Mouse (Mus musculus) lung, adult 2 months (tissue): ENCODE measurements around the gene Rpl23a. TPM values are rescaled to one million over a fixed set of nuclear protein-coding genes. Genes with fewer than 3 reads are reported as not detected.

Experiments
- DNase-seq: peaks from one replicate; pipeline ENCODE4 v3.0.0; 2022
- H3K4me1 ChIP-seq: fragments of 200-500 bp; 2 replicates; pipeline ENCODE4 v1.6.1; 2011; ENCODE audit warnings: low read length; ENCODE audit not compliant: control insufficient read depth, insufficient read depth
- H3K4me3 ChIP-seq: fragments of 200-500 bp; replicated peaks from 2 replicates; pipeline ENCODE3; 2011; ENCODE audit warnings: low read depth, mild to moderate bottlenecking, control low read depth, low read length; ENCODE audit errors: extremely low read depth
- CTCF ChIP-seq: fragments of 200-500 bp; IDR thresholded peaks from 2 replicates; pipeline ENCODE4 v1.5.1; 2011; ENCODE audit warnings: mild to moderate bottlenecking, low read length, control low read depth; ENCODE audit not compliant: insufficient read depth
- POLR2A ChIP-seq: fragments of 200-500 bp; IDR thresholded peaks from 2 replicates; pipeline ENCODE4 v1.6.1; 2011; ENCODE audit warnings: low read depth, mild to moderate bottlenecking, control low read depth, low read length, borderline replicate concordance; ENCODE audit errors: extremely low read depth
- WGBS: fragments of 180-500 bp; shearing (Covaris S2); methylation state at CpG from one replicate; pipeline ENCODE4 v1.1.7; 2018; 5-methylcytosine and 5-hydroxymethylcytosine counted together
- polyA plus RNA-seq: library from polyadenylated mRNA; depleted of rRNA; stranded (reverse); fragments of >200 nt; gene quantifications from 2 replicates; pipeline ENCODE4 v1.2.3, GENCODE M21; 2012

The Rpl23a gene
- polyA plus RNA-seq, 1 experiment: 212 TPM

DNA sequence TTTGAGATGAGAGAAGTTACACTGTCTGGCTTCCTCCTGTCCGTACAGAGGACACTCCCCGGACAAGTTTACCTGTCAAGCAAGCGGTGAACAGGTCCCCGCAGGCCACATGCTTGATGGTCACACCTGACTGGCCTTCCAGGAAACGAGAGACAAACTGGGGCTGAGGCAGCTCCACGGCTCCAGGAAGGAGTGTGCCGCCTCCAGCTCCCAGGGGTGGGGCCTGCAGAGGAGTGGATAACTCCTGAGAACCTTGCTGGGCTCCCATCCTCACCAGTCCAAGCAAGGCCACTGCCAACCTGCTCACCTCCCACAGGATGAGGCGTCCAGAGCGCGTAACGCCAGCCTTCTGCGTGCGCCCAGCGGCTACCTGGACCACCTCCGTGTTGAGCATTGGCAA, 13.1 kb downstream of the Rpl23a start:
- no peaks in the 10 kb centered on the region for H3K4me1 ChIP-seq
- no peak overlapping the region for H3K4me3 ChIP-seq
- WGBS: 87% methylated on average over 15 of the region's 15 CpGs
- TF ChIP-seq CTCF (no peak), POLR2A (no peak)
- DNase-seq: no peak

DNA sequence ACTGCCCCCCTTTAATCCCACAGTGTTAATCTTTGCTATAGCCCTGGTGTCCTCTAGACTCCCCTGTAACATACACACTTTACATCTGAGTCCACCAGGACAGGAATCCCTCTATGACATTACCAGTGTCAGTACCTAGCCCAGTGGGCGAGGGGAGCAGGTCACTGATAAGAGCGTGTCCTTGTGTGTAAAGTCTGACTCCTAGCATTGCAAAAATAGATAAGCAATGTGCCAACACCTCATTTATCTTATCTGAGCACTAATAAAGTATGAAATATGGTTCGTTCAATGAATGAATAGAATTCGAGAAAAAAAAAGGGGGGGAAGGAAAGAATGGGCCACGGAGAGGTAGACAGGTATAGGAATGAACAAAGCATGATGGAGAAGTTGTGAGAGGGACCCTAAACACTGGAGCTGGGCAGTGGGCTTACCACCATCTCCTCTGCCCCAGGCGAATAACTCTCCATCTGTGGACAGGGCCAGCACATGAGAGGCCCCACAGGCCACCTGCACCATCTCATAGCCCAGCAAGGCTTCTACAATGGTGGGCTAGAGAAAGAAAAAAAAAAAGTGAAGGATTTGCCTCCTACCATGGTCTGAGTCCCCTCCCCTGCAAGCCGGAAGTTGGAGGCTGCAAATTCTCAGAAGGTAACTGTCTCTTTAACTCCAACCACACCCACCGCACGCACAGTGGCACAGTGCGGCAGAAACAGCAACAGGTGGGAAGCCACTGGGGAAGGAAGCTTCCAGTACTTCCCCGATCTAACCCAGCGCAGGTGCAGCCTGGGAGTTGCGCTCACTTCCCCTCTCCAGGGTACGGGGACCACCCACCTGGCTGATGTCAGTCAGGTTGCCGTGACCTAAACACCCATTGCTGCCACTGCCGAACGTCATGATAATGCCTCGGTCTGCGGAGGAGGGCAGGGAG, 14.6 kb downstream of the Rpl23a start:
- WGBS: 51% methylated on average over 19 of the region's 19 CpGs
- DNase-seq: no peak
- Histone ChIP-seq H3K4me1 (peaks cover 5% of the 10 kb centered on the region; the same call in 1 of the 2 replicates), H3K4me3 (peak overlapping the region; percentile 6)
- TF ChIP-seq POLR2A (no peak), CTCF (no peak)

DNA sequence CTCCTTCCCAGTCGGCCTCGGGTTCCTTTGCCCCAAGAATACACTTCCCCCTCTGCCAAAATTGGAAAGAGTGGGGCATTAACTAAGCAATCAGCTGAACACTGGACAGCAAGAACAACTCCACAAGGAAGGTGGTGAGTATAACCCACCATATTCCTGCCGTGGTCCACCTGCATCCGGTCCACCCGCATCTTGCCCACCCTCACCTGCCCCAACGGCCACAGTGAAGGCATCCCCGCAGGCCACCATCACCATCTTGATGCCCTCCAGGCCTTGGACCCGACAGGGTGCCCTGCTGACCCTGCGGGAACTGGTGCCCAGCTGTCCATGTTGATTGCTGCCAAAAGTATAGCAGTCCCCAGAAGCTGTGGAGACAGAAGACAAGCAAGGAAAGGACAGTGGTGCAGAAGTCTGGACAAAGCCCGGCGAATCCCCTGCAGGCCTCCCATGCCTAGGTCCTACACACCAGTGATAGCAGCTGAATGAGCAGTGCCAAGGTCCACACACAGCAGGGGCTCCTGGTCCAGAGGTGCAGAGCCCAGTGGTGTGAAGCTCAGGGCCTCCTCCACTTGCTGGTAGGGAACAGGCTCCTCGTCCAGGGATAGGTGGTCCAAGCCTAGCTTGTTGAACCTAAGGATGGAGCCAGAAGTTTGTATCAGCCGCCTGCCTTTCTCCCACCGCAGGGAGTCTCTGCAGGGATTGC, 16.0 kb downstream of the Rpl23a start:
- Histone ChIP-seq H3K4me3 (no peak overlapping the region), H3K4me1 (peaks cover 10% of the 10 kb centered on the region)
- 92% methylated on average over 14 of the region's 14 CpGs for WGBS
- DNase-seq: no peak
- TF ChIP-seq POLR2A (no peak), CTCF (no peak)

DNA sequence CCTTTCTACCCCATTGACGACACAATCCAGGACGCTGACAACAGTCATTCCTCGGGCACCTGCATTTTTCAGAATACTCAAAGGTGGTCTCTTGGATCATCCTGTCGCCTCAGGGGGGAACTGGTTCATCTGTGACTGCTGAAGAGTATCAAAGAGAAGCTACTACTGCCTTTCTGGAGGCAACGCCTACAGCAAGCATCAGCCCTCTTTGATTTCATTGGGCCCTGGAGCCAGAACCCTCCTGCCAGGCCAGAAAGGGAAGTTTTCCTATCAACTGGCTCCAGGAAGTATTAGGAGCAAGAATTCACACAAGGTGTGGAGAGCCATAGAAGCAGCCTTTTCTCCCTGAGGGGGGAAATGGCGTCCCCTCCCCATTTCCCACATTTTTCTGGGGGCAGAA, 16.7 kb downstream of the Rpl23a start:
- no peak for TF ChIP-seq POLR2A
- TF ChIP-seq CTCF: no peak
- no peak overlapping the region for H3K4me3 ChIP-seq
- 83% methylated on average over 6 of the region's 6 CpGs for WGBS

DNA sequence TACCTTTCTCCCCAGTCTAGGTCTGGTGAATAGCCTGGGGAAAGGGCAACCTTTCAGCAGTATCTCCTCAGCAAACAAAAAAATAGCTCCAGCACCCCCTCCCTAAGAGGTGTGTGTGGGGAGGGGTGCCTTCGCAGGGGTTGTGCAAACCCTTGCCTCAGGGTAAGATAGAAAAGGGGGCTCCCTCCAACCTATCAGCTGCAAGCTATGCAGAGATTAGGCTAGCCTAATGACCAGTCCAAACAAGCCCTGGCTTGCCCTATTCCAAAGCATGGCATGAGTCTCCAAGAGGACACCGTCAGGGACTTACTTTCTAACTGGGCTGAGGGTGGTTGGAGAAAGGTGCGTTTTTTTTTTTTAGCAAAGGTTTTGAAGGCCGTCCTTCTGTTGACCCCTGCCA, 17.2 kb downstream of the Rpl23a start:
- Histone ChIP-seq H3K4me3 (no peak overlapping the region), H3K4me1 (peaks cover 10% of the 10 kb centered on the region)
- WGBS: 56% methylated on average over 4 of the region's 4 CpGs
- no peak for TF ChIP-seq POLR2A
- no peak for TF ChIP-seq CTCF
- no peak for DNase-seq

More for the DNA sequence above, 16.7 kb downstream of the Rpl23a start:
- peaks cover 10% of the 10 kb centered on the region for H3K4me1 ChIP-seq
- no peak for DNase-seq

DNA sequence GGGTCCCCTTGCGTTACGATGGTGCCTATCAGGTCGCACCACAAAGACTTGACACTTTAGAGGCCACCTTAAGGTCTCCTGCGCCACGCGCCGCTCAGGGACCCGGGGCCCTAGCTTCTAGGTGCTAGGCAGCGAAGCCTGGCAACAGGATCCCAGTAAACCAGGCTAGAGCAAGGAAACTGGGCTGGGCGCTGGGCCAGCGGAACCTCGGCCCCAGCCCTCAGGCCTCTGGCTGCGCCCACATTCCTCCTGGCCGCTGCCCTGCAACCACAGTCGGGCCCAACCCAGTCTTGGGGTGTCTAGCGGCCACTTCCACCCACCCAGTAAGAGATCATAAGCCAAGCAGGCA, 17.6 kb downstream of the Rpl23a start:
- TF ChIP-seq POLR2A (no peak), CTCF (no peak)
- WGBS: 1% methylated on average over 16 of the region's 16 CpGs
- no peak for DNase-seq

DNA sequence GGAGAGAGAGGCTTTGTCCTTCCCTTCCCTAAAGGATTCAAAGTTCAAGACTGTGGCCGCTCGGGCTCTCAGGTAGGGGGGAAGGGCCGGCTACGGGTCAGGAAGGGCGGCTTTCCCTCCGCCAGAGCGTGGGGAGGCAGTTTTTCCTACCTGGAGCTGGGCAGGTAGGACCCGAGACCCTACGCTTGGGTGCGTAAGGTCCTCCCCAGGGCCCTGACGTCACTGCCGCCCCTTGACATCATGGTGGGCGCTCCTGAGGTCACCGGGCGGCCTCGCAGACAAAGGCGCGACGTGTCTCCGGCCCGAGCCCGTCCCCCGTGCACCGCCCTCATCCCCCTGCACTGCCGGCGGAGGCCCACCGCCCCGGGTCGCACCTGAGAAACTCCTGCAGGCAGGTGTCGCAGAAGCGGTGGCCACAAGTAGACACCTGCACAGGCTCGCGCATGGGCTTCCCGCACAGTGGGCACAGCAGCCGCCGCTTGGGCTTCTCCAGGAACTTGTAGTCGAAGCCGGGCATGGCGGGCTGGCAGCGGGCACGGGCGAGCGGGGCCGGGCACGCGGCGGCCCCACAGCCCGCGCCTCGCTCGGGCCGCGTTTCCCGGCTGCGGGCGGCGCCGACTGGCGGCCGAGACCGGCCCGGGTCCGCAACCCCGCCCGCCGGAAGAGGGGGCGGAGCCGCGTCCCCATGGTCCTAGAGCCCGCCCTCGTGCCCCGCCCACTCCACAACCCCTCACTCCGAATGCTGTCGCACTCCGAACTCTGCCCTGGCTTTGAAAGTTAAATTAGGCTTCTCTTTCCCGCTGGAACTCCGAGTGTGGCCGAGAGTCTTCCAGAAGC, 18.2 kb downstream of the Rpl23a start, which contains the start of gene Traf4:
Traf4 (minus strand) TSS at position 666 of the 837 bp plus-strand sequence.
- Histone ChIP-seq H3K4me3 (peak within 1 kb of the TSS; percentile 80), H3K4me1 (peaks cover 10% of the 10 kb centered on the region)
- no peak for TF ChIP-seq CTCF
- peak; percentile 51; the same call in 1 of the 2 replicates for TF ChIP-seq POLR2A
- WGBS: under 1% methylated on average over 76 of the region's 78 CpGs
- DNase-seq: peak; percentile 87

More for the DNA sequence above, 17.6 kb downstream of the Rpl23a start:
- peaks cover 10% of the 10 kb centered on the region for H3K4me1 ChIP-seq
- H3K4me3 ChIP-seq: peak overlapping the region; percentile 68

DNA sequence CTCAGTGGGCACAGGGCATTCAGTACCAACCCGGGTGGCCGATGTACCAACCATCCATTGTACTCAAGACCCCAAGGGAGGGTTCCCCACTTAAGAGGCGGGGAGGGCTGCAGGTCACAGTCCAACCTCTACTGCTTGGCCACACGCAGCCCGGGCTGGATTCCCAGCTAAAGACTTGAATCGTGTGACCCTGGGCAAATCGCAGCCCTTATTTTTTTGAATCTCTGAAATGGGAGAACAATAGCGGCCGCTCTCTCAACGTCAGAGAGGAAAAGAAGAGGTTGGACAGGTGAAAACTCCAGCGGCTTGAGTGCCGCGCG, 18.8 kb downstream of the Rpl23a start:
- Histone ChIP-seq H3K4me1 (peaks cover 10% of the 10 kb centered on the region), H3K4me3 (peak overlapping the region; percentile 80)
- no peak for TF ChIP-seq CTCF
- no peak for TF ChIP-seq POLR2A
- WGBS: under 1% methylated on average over 14 of the region's 14 CpGs
- DNase-seq: no peak

DNA sequence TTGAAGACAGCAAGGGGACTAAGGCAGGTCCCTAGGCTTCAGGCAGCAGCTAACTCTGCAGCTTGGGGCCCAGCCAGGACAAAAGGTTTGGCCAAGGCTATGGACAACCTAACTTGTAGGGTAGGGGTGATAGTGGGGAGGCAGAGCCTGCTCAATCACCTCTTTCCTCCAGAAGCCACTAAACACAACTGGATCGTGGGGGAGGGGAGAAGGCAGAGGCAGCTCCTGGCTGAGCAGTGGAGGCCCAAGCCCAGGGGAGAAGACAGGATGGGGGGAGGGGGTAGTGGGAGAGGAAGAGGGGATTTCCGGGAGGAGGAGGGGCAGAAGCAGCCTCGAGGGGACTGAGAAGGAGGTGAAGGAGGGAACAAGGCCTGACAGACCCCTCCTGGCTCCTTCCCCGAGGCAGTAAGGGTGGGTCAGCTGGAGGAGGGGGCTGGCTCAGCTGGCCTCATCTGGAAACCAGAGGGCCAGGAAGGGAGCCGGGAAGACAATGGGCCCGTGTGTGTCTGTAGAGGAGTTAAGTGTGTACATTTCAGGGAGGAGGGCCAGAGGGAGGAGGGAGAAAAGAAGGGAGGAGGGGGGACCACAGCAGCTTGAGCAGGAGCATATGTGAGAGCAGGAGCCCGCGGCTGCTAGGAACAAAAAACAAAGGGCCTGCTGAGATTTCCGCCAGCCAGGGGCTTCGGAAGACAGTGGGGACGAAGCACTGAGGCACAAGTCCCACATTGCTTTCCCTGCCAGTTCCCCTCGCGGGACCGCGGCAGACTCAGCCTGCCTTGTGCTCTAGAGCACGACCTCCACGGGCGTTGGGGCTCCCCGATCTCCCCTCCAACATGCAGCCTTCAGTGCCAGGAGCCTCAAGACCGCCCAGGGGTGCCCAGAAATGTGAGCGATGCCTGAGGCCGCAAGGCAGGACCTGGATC, 19.4 kb downstream of the Rpl23a start:
- Histone ChIP-seq H3K4me1 (peaks cover 10% of the 10 kb centered on the region), H3K4me3 (peak overlapping the region; percentile 80)
- peak; percentile 49 for DNase-seq
- TF ChIP-seq POLR2A (no peak), CTCF (no peak)
- WGBS: 3% methylated on average over 22 of the region's 22 CpGs
